Mouse (Mus musculus): ENCODE measurements around the gene Mdm4.
"Not testable (repeated sequence)": the region's sequence is repeated elsewhere in the genome, so short reads cannot be mapped to it uniquely, and the experiment has no call there.

Gene Mdm4

DNA sequence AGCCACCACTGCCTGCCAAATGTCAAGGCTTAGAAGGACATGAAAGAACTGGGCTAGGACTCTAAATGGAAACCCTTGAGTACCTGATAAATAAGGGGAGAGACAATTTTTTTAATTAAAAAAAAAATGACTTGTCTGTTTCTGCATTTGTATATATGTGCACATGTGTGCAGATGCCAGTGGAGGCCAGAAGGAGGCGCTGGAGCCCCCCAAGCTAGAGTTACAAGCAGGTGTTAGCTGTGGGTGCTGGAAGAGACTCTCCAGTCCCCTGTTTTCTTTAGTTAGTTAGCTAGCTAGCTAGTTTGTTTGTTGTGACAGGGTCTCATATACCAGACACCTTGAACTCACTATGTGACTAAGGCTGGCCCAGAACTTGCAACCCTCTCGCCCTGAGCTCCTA is 21.5 kb upstream of the Mdm4 start:
- DNase-seq (ENCODE audit: low spot score in 2 of 2): no peak

DNA sequence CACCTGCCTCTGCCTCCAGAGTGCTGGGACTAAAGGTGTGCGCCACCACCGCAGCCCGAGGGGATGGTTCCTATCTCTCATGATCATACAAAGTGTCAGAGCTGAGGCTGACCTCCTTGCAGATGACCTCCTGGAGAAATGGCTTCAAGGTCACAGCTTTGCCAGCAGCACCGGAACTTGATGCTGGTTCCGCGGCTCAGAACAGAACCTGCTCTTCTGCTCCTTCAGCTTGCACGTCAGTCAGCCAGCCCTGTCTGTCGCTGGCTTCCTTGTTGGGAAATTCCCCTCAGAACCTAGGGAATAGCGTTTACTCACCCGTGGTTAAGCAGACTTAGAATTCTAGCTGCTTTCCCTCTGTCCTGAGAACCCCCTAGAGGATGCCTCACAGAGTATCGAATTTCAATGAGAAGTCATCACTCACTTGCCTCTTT is 19.7 kb upstream of the Mdm4 start:
- DNase-seq (ENCODE audit: low spot score in 2 of 2): no peak

DNA sequence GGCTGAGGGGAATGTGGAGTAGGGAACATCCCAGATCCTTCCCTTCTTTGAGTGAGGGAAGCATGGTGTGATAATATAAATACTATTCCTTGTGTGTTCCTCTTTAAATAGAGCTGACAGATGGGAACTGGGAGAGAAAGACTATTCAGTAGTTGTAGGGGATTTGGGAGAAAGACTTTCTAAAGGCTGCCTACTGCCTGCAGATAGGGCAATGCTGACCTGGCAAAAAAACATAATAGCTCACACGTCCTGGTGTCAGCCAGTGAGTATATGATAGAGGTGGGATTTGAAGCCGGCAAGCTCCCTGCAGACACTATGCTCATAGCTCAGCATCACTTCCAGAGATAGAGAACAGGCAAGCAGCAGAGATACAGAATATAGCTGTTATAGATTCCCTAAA is 18.3 kb upstream of the Mdm4 start:
- no peak for DNase-seq (ENCODE audit: low spot score in 2 of 2)

DNA sequence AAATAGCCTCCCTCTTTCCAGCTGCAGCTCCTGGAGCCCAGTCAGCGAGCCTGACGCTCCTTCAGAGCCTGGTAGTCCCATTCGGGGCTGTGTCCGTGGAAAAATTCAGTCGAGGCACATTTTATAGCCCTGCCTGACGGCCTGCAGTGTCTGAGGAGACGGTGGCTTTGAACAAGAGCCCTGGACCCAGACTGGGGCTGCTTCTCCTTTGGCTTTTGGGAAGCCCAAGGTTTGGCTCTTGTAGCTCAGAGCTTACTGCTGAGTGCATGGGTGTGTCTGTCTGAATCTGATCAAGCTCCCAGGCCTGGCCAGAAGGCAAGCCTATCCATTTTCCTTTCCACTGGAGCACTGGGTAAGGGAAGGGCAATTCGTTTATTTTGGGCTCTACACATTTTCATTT is 17.2 kb upstream of the Mdm4 start:
- DNase-seq (ENCODE audit: low spot score in 2 of 2): no peak

DNA sequence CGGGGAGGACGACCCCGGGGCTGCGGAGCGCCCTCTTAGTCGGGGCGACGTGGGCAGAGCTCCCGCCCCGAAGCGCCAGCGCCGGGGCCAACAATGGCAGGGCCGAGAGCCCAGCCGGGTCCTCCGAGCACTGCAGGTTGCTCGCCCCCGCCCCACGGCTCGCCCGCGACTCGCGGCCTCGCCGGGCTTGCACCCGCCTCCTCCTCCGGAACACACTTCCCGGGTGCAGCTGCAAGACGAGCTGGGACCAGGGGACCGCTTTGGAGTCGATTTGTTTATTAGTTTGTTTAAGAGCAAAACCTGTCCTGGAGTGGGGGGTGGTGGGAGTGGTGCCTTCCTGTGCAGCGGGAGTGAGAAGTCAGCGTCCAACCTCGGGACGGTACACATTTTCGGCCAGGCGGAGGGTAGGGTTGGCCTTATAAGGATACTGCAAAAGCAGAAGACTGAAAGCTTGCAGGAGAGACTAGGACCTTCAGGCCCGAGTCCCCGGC is 16.1 kb upstream of the Mdm4 start:
- DNase-seq (ENCODE audit: low spot score in 2 of 2): no peak

DNA sequence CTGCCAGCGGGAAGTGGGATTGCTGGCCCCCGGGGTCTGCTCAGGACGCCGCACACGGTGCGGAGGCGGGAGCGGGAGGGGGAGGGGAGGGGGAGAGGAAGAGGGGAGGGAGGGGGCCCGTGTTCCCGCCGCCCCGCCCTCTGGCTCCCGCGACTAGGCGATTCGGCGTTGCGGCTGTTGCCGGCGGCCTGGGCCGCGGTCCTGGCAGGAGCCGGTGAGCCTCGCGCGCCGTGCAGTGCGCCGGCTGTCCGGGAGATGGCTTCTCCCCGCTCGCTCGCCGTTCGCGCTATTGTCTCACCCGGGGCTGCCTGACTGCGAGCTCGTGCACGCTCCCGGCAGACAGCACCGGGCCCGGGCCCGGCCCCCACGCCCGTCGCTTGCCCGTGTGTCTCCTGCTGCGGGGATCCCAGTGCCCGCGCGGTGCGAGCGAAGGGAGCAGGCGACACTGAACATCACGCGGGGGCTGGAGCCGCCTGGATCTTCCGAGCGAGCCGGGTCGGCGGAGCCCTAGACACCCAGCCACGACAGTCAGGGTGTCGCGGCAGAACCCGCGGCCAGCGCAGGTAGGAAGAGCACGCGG is 15.6 kb upstream of the Mdm4 start:
- DNase-seq (ENCODE audit: low spot score in 2 of 2): peak; percentile 59 to 70

DNA sequence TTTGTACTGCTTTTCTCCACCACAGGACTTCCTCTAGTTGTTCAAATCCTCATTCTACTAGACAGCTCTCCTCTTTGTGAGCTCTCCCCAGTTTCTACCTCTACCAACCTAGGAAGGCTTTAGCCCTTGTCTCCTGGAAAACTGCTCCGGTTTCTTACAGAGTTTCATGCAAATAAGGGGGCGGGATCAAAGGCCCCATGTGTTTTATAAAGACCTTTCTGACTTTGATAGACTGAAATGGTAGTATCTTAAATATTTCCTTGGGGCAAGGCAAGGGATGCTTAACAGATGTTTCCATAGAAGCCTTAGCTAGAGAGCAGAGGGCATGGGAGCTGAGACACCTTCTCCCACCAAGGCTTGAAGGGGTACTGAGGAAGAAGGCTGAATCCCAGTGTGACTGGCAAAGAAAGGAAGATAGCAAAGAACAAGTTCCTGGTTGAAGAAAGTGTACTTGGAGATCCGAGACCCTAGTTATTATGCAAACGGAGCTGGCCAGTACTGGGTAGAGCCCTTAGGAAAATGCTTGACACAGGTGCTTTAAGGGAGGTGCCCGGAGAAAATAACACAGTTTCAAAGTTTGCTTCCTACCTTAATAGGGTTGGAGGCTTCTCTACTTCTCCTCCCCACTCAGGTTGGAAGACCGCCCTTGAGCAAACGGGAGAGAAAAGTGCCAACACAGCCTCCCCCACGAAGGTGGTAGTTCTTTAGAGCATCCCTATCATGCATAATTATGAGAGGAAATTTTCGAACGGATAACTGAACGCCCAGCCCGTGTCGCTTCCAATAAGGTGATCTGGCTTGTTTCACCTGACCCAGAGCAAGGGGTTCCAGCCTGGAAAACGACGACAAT is 14.9 kb upstream of the Mdm4 start, which contains the start of gene Pik3c2b:
Gene Pik3c2b (plus strand): TSS at position 657 of the 850 bp plus-strand sequence.
- DNase-seq (ENCODE audit: low spot score in 2 of 2): no peak

DNA sequence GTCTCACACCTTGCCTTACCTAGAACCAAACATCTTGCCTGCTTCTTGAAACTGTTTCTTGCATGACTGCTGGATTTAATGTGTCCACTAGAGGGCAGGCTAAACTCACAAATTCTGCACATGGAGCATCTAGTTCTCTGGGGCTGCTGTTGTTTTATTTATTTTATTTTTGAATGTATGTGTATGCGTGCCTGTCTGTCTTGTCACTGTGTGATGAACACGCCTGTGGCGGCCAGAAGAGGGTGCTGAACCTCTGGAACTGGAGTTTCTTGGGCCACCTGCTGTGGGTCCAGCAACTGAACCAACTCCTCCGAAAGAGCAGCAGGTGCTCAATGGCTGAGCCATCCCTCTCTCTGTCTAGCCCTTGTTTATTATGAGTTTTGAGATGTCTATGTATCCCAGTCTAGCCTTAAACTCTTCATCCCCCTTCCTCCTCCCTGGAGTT is 9.2 kb upstream of the Mdm4 start:
- DNase-seq (ENCODE audit: low spot score in 2 of 2): peak in 1 of 2 experiments; percentile 33

DNA sequence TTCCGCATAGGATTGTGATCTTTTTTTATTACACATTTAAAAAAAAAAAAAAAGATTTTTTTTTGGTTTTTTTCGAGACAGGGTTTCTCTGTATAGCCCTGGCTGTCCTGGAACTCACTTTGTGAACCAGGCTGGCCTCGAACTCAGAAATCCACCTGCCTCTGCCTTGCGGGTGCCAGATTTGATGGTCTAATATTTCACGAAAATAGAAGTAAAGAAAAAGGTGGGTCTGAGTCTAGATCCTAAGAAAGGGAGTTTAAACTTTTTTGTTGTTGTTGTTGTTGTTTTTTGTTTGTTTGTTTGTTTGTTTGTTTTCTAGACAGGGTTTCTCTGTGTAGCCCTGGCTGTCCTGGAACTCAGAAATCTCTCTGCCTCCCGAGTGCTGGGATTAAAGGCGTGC is 4.3 kb upstream of the Mdm4 start:
- DNase-seq (ENCODE audit: low spot score in 2 of 2): not testable (repeated sequence)

DNA sequence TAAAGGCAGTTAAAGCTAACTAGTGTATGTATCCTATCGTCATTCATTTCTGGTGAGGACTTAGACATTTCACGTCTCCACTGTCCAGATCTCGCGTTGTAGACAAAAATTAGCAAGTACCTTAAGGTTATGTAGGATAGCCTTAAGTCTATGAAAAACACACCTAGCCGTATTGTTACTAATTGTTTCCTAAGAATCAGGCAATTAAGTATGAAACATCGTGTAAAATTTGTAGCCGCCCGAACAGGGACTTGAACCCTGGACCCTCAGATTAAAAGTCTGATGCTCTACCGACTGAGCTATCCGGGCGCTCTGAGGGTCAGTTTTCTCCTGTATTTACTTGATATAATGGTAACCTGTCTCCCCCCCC is 3.7 kb upstream of the Mdm4 start:
- DNase-seq (ENCODE audit: low spot score in 2 of 2): peak in 1 of 2 experiments; percentile 44

DNA sequence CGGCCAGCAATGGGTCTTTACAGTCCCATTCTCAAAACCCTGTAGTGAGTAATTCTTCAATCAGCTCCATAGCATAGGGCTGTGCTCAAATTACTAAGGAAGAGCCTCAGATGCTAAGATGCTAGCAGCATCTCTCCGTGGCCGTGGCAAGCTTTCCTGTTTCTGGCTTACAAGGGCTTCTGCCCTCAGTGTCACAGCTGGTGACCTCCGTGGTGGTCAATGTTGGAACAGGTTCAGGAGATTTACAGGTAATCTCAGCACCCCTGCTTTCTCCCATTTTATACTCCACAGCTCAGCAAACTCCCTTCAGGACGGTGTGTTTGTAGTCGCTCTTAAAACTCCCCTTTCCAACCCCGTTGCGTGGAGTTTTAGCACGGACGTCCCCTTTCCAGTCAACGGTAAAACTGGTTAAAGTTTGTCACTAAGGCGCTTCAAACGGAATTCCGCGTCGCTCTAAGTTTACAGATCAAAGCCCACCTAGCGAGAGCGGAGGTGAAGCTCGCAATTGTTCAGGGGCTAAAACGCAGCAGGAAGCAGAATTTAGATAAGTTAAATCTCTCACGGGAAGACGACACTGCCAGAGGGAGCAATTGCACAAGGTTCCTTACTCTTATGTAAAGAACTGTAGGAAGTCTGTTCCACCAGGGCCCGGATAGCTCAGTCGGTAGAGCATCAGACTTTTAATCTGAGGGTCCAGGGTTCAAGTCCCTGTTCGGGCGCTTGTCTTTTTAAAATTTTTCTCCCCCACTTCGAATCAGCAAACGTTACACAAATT is 3.1 kb upstream of the Mdm4 start:
- DNase-seq (ENCODE audit: low spot score in 2 of 2): peak in 1 of 2 experiments; percentile 66

DNA sequence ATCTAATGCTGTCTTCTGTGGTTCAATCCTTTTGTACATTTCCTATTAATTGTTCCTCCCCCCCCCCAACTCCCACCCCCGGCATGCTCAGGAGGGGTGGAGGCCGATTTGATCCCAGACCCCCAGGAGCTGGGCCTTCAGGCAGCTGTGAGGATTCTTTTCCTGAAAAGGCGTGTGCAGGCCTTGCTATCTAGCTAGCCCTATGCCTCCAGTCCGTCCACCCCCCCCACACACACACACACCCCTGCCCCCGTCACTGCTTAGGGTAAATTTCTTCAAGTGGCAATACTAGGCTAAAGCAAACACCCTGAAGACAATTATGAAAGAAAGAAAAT is 2.6 kb upstream of the Mdm4 start:
- no peak for DNase-seq (ENCODE audit: low spot score in 2 of 2)

DNA sequence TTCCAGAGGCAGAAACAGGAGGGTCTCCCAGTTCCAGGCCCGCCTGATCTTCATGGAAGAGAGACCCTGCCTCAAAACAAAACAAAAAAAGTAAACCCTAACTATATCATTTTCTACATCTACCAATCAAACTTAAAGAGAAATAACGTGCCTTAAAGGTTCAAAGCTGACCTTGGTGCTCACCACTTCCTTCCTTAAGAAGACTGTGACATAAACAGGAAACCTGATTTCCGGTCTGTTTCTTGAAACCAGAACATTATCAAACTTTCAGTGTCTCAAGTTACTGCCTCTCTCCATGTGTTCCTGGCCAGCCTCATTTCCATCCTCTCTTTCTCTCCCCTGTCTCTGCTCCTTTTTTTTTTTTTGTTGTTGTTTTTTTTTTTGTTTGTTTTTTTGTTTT is 617 bp downstream of the Mdm4 start:
- no peak for DNase-seq (ENCODE audit: low spot score in 2 of 2)

DNA sequence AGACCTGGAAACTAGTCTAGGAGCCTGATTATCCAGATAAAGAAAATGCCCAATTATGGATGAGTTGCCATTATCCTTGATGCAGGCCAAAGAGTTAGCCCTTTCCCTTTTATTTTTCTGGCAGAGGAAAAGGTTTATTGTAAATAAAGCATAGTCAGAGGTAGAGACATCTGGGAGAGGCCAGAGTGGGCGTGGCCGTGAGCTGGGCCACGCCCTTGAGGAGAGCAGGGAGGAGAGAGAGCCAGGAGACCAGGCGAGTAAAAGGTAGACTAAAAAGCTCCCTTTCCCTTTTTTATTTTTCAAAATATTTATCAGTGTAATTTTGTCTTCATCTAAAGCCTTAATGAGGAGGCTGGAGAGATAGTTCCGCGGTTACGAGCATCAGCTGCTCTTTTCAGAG is 2.4 kb downstream of the Mdm4 start:
- no peak for DNase-seq (ENCODE audit: low spot score in 2 of 2)

DNA sequence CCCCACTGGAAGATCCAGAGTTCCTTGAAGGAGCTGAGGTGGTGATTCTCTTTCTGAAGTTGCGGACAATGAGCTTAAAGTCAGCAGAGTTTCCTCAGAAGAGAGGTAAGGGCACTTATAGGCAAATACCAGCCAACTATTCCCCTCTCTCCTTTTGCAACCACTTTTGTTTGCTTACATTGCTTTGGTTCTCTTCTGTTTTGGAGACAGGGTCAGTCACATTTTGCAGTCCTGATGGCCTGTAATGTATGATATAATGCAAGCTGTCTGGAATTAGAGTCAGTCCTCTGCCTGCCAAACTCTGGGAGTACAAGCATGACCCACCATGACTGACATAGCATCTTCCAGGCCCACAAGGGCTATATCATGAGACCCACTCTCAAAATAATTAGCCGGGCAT is 3.2 kb downstream of the Mdm4 start:
- DNase-seq (ENCODE audit: low spot score in 2 of 2): no peak

DNA sequence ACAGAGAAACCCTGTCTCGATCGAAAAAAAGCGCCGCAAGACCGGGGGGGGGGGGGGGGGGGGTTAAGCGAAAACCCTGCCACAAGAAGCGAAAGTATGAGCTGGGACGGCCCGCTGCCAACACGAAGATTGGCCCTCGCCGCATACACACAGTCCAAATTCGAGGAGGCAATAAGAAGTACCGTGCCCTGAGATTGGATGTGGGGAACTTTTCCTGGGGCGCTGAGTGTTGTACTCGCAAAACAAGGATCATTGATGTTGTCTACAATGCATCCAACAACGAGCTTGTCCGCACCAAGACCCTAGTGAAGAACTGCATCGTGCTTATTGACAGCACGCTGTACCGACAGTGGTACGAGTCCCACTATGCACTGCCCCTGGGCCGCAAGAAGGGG is 4.6 kb downstream of the Mdm4 start:
- not testable (repeated sequence) for DNase-seq (ENCODE audit: low spot score in 2 of 2)

DNA sequence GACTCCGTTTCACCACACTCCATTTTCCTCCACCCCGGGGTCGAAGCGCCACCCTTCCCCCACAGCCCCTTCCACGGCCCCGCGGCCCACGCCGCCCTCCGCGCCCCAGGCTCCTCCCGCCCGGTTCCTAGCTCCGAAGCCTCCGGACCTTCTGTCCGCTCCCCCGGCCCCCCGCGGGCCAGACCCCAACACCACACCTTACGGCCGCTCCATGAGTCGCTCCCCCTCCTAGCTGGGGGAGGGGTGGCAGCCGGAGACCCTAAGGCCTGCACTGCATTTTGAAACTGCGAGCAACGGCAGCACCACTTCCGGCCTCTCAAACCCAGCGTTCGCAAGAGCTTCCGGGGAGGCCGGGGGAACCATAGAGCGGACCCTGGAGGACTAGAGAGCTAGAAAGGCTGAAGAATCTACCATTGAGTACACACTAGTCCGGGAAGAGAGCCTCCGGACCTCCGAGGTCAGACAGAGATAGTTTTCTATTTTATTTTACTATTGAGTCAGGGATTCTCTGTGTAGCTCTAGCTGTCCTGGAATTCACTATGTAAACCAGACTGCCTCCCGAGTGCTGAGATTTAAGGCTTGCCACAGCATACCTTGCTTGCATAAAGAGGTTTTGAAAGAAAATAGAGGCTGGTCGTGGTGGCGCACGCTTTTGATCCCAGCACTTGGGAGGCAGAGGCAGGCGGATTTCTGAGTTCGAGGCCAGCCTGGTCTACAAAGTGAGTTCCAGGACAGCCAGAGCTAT is 5.1 kb downstream of the Mdm4 start:
- peak; percentile 85 to 86 for DNase-seq (ENCODE audit: low spot score in 2 of 2)

DNA sequence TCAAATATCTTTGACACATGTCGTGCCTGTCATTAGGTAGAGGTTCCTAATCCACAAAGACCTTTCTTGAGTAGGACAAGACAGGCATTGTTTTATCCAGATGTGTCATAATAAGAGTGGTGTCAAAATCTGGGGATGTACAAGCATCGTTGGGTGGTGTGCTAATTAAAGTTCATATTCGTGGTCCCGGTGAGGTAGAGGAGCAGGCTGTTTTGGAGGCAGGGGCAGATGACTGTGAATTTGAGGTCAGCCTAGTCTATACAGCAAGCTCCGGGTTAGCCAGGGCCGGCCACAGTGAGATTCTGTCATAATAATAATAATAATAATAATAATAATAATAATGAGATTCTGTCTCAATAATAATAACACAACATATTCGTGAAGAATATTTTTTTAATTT is 5.9 kb downstream of the Mdm4 start:
- no peak for DNase-seq (ENCODE audit: low spot score in 2 of 2)

DNA sequence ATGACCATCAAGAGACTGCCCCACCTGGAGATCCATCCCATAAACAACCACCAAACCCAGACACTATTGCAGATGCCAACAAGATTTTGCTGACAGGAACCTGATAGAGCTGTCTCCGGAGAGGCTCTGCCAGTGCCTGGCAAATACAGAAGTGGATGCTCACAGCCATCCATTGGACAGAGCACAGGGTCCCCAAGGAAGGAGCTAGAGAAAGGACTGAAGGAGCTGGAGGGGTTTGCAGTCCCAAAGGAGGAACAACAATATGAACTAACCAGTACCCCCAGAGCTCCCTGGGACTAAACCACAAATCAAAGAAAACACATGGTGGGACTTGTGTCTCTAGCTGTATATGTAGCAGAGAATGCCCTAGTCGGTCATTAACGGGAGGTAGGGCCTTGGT is 6.6 kb downstream of the Mdm4 start:
- DNase-seq (ENCODE audit: low spot score in 2 of 2): not testable (repeated sequence)

DNA sequence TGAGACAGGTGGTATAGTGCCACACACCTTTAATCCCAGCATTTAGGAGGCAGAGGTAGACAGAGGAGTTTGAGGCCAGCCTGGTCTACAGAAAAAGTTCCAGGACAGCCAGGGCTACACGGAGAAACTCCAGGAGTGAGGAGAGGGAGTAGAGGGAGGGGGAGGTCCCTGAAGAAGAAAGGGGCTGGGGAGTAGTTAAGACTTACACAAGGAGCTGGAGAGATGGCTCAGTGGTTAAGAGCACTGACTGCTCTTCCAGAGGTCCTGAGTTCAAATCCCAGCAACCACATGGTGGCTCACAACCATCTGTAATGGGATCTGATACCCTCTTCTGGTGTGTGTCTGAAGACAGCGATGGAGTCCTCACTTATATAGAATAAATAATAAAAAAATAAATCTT is 8.4 kb downstream of the Mdm4 start:
- not testable (repeated sequence) for DNase-seq (ENCODE audit: low spot score in 2 of 2)

DNA sequence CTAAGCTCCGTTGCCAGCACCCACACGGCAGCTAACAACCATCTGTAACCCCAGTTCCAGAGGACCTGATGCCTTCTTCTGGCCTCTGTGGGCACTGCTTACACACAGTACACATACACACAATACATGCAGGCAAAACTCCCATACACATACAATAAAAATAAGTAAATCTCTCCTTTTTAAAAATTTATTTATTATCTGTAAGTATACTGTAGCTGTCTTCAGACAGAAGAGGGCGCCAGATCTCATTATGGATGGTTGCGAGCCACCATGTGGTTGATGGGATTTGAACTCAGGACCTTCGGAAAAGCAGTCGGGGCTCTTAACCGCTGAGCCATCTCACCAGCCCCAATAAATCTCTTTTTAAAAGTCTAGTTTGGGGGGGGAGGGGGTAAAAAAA is 9.0 kb downstream of the Mdm4 start:
- no peak for DNase-seq (ENCODE audit: low spot score in 2 of 2)

Data from frontal cortex, postnatal 10 days (tissue).